Comparison of ENCODE assay signal across 21 mouse cellular contexts in the genomic region with DNA sequence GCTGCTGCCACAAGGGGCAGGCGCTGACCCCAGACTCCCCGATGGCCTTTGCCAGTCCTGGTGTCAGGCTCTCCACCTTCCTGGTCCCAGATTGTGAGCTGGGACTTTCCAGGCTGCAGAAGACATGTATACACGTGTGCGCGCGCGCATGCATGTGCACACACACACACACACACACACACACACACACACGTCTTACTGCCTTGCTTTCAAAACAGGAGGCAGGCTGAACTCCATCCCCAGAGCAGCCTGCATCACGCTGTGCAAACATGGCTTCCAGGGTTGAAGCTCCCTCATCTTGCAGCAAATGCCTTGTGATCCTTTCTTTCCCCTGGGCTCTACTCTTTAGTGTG. TPM values are rescaled to one million over a fixed set of nuclear protein-coding genes. Genes with fewer than 3 reads are reported as not detected.
A peak's percentile ranks its signal among the peaks of the same experiment; 100 is the strongest.
DNase-seq lines count a peak whose midpoint lies in the region; ATAC-seq and TF ChIP-seq lines count a peak whose summit lies in the region.
"Had no signal": no experiment of that assay in that cellular context is flagged by ENCODE, and none has a peak within 500 bp of the region (broad histone marks: within the 10 kb centered on the region; RNA-seq: fewer than 3 reads in every experiment).

No protein-coding gene starts in this region.

- no peak for TF ChIP-seq CTCF in thymus, adult 2 months (IDR thresholded peaks at IDR 0.05; ENCODE audit: borderline replicate concordance, control insufficient read depth, extremely low read depth, insufficient read depth, low read length, poor library complexity)

- peak overlapping the region; percentile 28; the same call in 1 of the 2 replicates for H3K9ac ChIP-seq in forebrain, embryonic 13.5 days
- no peak overlapping the region for H3K9ac ChIP-seq in hindbrain, embryonic 12.5 days
- no peak overlapping the region; the same call in 1 of the 2 replicates for H3K9ac ChIP-seq in midbrain, embryonic 15.5 days
- no peak overlapping the region for H3K9ac ChIP-seq in liver, embryonic 12.5 days
- H3K9ac ChIP-seq: heart, embryonic 12.5 days; intestine, embryonic 15.5 days had no signal

- H3K4me1 ChIP-seq in forebrain, embryonic 10.5 days: peaks cover 28% of the 10 kb centered on the region
- peaks cover 21% of the 10 kb centered on the region for H3K4me1 ChIP-seq in forebrain, embryonic 13.5 days
- peaks cover 17% of the 10 kb centered on the region for H3K4me1 ChIP-seq in hindbrain, embryonic 12.5 days
- peaks cover 16% of the 10 kb centered on the region for H3K4me1 ChIP-seq in midbrain, embryonic 15.5 days
- H3K4me1 ChIP-seq in liver, embryonic 12.5 days: no peaks in the 10 kb centered on the region
- no peaks in the 10 kb centered on the region for H3K4me1 ChIP-seq in thymus, adult 2 months (replicated peaks; ENCODE audit: control insufficient read depth, insufficient read depth, low read length)
- H3K4me1 ChIP-seq: heart, embryonic 12.5 days; intestine, embryonic 15.5 days had no signal

- DNase-seq in forebrain, embryonic 10.5 days (ENCODE audit: extremely low spot score, low spot score): no peak
- DNase-seq in thymus, adult 2 months: no peak
- DNase-seq: gastrocnemius, postnatal 25 days; kidney, postnatal 4 days; layer of hippocampus, postnatal 36 days; liver; lung, adult 2 months; lung, postnatal 36 days; spleen, adult 18-20 months; thymus, adult 18-20 months had no signal

- peak overlapping the region; percentile 89 for H3K27ac ChIP-seq in forebrain, embryonic 10.5 days
- H3K27ac ChIP-seq in forebrain, embryonic 13.5 days: peak overlapping the region; percentile 90
- H3K27ac ChIP-seq in hindbrain, embryonic 12.5 days: peak overlapping the region; percentile 87
- H3K27ac ChIP-seq in midbrain, embryonic 15.5 days: peak overlapping the region; percentile 51; the same call in 1 of the 2 replicates
- no peak overlapping the region for H3K27ac ChIP-seq in liver, embryonic 12.5 days
- no peak overlapping the region for H3K27ac ChIP-seq in thymus, adult 2 months (ENCODE audit: control insufficient read depth, insufficient read depth, low read length)
- H3K27ac ChIP-seq: intestine, embryonic 15.5 days had no signal

- WGBS in forebrain, embryonic 10.5 days: 40% methylated on average over 9 of the region's 9 CpGs
- WGBS in forebrain, embryonic 13.5 days: 23% methylated on average over 9 of the region's 9 CpGs
- 51% methylated on average over 9 of the region's 9 CpGs for WGBS in hindbrain, embryonic 12.5 days
- WGBS in midbrain, embryonic 15.5 days: 46% methylated on average over 9 of the region's 9 CpGs
- 55% methylated on average over 9 of the region's 9 CpGs for WGBS in liver, embryonic 12.5 days (ENCODE audit: insufficient replicate concordance)
- WGBS in thymus, adult 2 months: 81% methylated on average over 9 of the region's 9 CpGs

- H3K9me3 ChIP-seq in forebrain, embryonic 10.5 days: no peaks in the 10 kb centered on the region
- no peaks in the 10 kb centered on the region for H3K9me3 ChIP-seq in forebrain, embryonic 13.5 days (replicated peaks)
- H3K9me3 ChIP-seq in hindbrain, embryonic 12.5 days (replicated peaks): no peaks in the 10 kb centered on the region
- no peaks in the 10 kb centered on the region for H3K9me3 ChIP-seq in midbrain, embryonic 15.5 days
- H3K9me3 ChIP-seq in liver, embryonic 12.5 days (replicated peaks): no peaks in the 10 kb centered on the region
- H3K9me3 ChIP-seq: heart, embryonic 12.5 days; intestine, embryonic 15.5 days had no signal

- no peaks in the 10 kb centered on the region for H3K36me3 ChIP-seq in forebrain, embryonic 10.5 days (replicated peaks)
- no peaks in the 10 kb centered on the region for H3K36me3 ChIP-seq in forebrain, embryonic 13.5 days (ENCODE audit: poor library complexity, severe bottlenecking)
- no peaks in the 10 kb centered on the region for H3K36me3 ChIP-seq in hindbrain, embryonic 12.5 days
- H3K36me3 ChIP-seq in midbrain, embryonic 15.5 days (replicated peaks): no peaks in the 10 kb centered on the region
- no peaks in the 10 kb centered on the region for H3K36me3 ChIP-seq in liver, embryonic 12.5 days
- H3K36me3 ChIP-seq in thymus, adult 2 months (ENCODE audit: control insufficient read depth, insufficient read depth, low read length): no peaks in the 10 kb centered on the region
- H3K36me3 ChIP-seq: heart, embryonic 12.5 days; intestine, embryonic 15.5 days had no signal

- no peak for TF ChIP-seq POLR2A in thymus, adult 2 months (IDR thresholded peaks at IDR 0.05; ENCODE audit: control insufficient read depth, extremely low read depth, insufficient read depth, low read length, poor library complexity)

- peaks cover 32% of the 10 kb centered on the region for H3K27me3 ChIP-seq in forebrain, embryonic 10.5 days (ENCODE audit: poor library complexity, severe bottlenecking)
- H3K27me3 ChIP-seq in forebrain, embryonic 13.5 days: no peaks in the 10 kb centered on the region
- peaks cover 3% of the 10 kb centered on the region; the same call in 1 of the 2 replicates for H3K27me3 ChIP-seq in hindbrain, embryonic 12.5 days
- no peaks in the 10 kb centered on the region for H3K27me3 ChIP-seq in midbrain, embryonic 15.5 days (replicated peaks)
- peaks cover 36% of the 10 kb centered on the region for H3K27me3 ChIP-seq in liver, embryonic 12.5 days (replicated peaks)
- no peaks in the 10 kb centered on the region for H3K27me3 ChIP-seq in thymus, adult 2 months (ENCODE audit: control insufficient read depth, insufficient read depth, low read length)

- peak overlapping the region; percentile 22; the same call in 1 of the 2 replicates for H3K4me2 ChIP-seq in forebrain, embryonic 13.5 days
- H3K4me2 ChIP-seq in hindbrain, embryonic 12.5 days (replicated peaks): no peak overlapping the region
- H3K4me2 ChIP-seq in midbrain, embryonic 15.5 days: no peak overlapping the region
- no peak overlapping the region for H3K4me2 ChIP-seq in liver, embryonic 12.5 days
- H3K4me2 ChIP-seq: heart, embryonic 12.5 days; intestine, embryonic 15.5 days had no signal

- peak overlapping the region; percentile 29 for H3K4me3 ChIP-seq in forebrain, embryonic 10.5 days
- H3K4me3 ChIP-seq in forebrain, embryonic 13.5 days: no peak overlapping the region
- H3K4me3 ChIP-seq in hindbrain, embryonic 12.5 days: no peak overlapping the region
- H3K4me3 ChIP-seq in midbrain, embryonic 15.5 days: no peak overlapping the region
- H3K4me3 ChIP-seq in liver, embryonic 12.5 days: no peak overlapping the region
- H3K4me3 ChIP-seq in thymus, adult 2 months (ENCODE audit: control insufficient read depth, insufficient read depth, low read length): no peak overlapping the region
- H3K4me3 ChIP-seq: heart, embryonic 12.5 days; intestine, embryonic 15.5 days had no signal

- ATAC-seq in forebrain, embryonic 13.5 days: peak; percentile 59
- ATAC-seq in hindbrain, embryonic 12.5 days (ENCODE audit: low FRiP score): no peak
- no peak for ATAC-seq in midbrain, embryonic 15.5 days (replicated peaks)
- ATAC-seq in megakaryocyte, adult 5-6 weeks (ENCODE audit: poor library complexity, severe bottlenecking): no peak
- ATAC-seq in liver, embryonic 12.5 days: no peak
- ATAC-seq: intestine, embryonic 15.5 days had no signal

RNA-seq across cellular contexts. Expression of a gene that starts 11.9 kb away (rescaled TPM):
- polyA plus RNA-seq in forebrain, embryonic 10.5 days (2016; fragmentation: Nextera tagmentation; extraction: Ambion mirVana): 1.1 and 2.4 TPM in 2 replicates
- polyA plus RNA-seq in forebrain, embryonic 13.5 days (2015; fragmentation: Nextera tagmentation; extraction: Ambion mirVana): 17.5 and 19.9 TPM in 2 replicates
- polyA plus RNA-seq in hindbrain, embryonic 12.5 days (2016; fragmentation: Nextera tagmentation; extraction: Ambion mirVana): 26.8 and 28.3 TPM in 2 replicates
- polyA plus RNA-seq in midbrain, embryonic 15.5 days (2015; fragmentation: Nextera tagmentation; extraction: Ambion mirVana): 10.7 and 10.9 TPM in 2 replicates
- not detected in 2 replicates for total RNA-seq in megakaryocyte, adult 5-6 weeks (2015)
- not detected in 2 replicates for total RNA-seq in megakaryocyte, adult 5-6 weeks (2017)
- not detected in 2 replicates for polyA plus RNA-seq in liver, embryonic 12.5 days (2016; fragmentation: Nextera tagmentation; extraction: Ambion mirVana)
- polyA plus RNA-seq in thymus, adult 2 months (2012; rRNA removed): 0.16 and 0.27 TPM in 2 replicates
- total RNA-seq: gastrocnemius, postnatal 25 days; heart, postnatal 25 days; MEL; monocyte, adult 5-6 weeks had no signal
- polyA plus RNA-seq: kidney, embryonic 14.5 days; lung, adult 2 months had no signal

RNA-seq across cellular contexts. Expression of a gene that starts 35.9 kb away (rescaled TPM):
- polyA plus RNA-seq in forebrain, embryonic 10.5 days (2016; fragmentation: Nextera tagmentation; extraction: Ambion mirVana): 14.6 and 14.9 TPM in 2 replicates
- polyA plus RNA-seq in forebrain, embryonic 13.5 days (2015; fragmentation: Nextera tagmentation; extraction: Ambion mirVana): 10.3 and 10.7 TPM in 2 replicates
- polyA plus RNA-seq in hindbrain, embryonic 12.5 days (2016; fragmentation: Nextera tagmentation; extraction: Ambion mirVana): 13.8 and 15.3 TPM in 2 replicates
- polyA plus RNA-seq in midbrain, embryonic 15.5 days (2015; fragmentation: Nextera tagmentation; extraction: Ambion mirVana): 21.5 and 23.7 TPM in 2 replicates
- 0.96 and 1.9 TPM in 2 replicates for total RNA-seq in megakaryocyte, adult 5-6 weeks (2015)
- total RNA-seq in megakaryocyte, adult 5-6 weeks (2017): 2.0 and 2.5 TPM in 2 replicates
- polyA plus RNA-seq in liver, embryonic 12.5 days (2016; fragmentation: Nextera tagmentation; extraction: Ambion mirVana): 23.1 and 27.2 TPM in 2 replicates
- polyA plus RNA-seq in thymus, adult 2 months (2012; rRNA removed): 46.8 and 50.3 TPM in 2 replicates

Comparison
In these comparisons a context has a peak if more than half of its experiments do, and no peak if none do; other contexts are left out.
1. H3K27ac ChIP-seq: peak in forebrain, embryonic 10.5 days (single experiment), forebrain, embryonic 13.5 days (single experiment), hindbrain, embryonic 12.5 days (single experiment) and midbrain, embryonic 15.5 days (single experiment); none in liver, embryonic 12.5 days (single experiment) and thymus, adult 2 months (single experiment).